Mouse (Mus musculus) heart, embryonic 10.5 days (tissue): ENCODE measurements at regions not wholly inside any gene's neighbourhood (a gene's known extent, or its start where the extent isn't known, plus 50 kb on each side); places are given as distances from the start of the nearest gene placed in this dataset.

Source experiments
- DNase-seq: peaks from one replicate; pipeline ENCODE4 v3.0.0-alpha.2; 2017; ENCODE audit warnings: low spot score
- H3K27ac ChIP-seq: fragments of 300-500 bp; sonication (generic); 2 replicates; pipeline ENCODE4 v1.5.1; 2016; ENCODE audit warnings: mild to moderate bottlenecking
- H3K27me3 ChIP-seq: fragments of 300-500 bp; sonication (generic); 2 replicates; pipeline ENCODE4 v1.6.1; 2016; ENCODE audit warnings: mild to moderate bottlenecking; ENCODE audit not compliant: poor library complexity, insufficient read depth, severe bottlenecking
- H3K36me3 ChIP-seq: fragments of 300-500 bp; sonication (generic); 2 replicates; pipeline ENCODE4 v1.6.1; 2016; ENCODE audit warnings: mild to moderate bottlenecking, moderate library complexity
- H3K4me1 ChIP-seq: fragments of 300-500 bp; sonication (generic); 2 replicates; pipeline ENCODE4 v1.6.1; 2016; ENCODE audit warnings: mild to moderate bottlenecking
- H3K4me3 ChIP-seq: fragments of 300-500 bp; sonication (generic); 2 replicates; pipeline ENCODE4 v1.5.1; 2016; ENCODE audit warnings: mild to moderate bottlenecking, moderate library complexity
- H3K9me3 ChIP-seq: fragments of 300-500 bp; sonication (generic); 2 replicates; pipeline ENCODE4 v1.6.1; 2016; ENCODE audit warnings: mild to moderate bottlenecking, moderate library complexity
- WGBS: fragments of 180-500 bp; shearing (Covaris S2); methylation state at CpG from one replicate; pipeline ENCODE4 v1.1.7; 2016; 5-methylcytosine and 5-hydroxymethylcytosine counted together

GRCm38 (mm10) chr4:9144226-9145215, 905.7 kb upstream of the Car8 start:
- peak; percentile 63 for DNase-seq
- no peak overlapping the region for H3K4me3 ChIP-seq
- no peak overlapping the region for H3K27ac ChIP-seq
- no peaks in the 10 kb centered on the region for H3K36me3 ChIP-seq
- no peaks in the 10 kb centered on the region for H3K9me3 ChIP-seq
- 82% methylated on average over 9 of the region's 9 CpGs for WGBS
- no peaks in the 10 kb centered on the region for H3K27me3 ChIP-seq
- no peaks in the 10 kb centered on the region for H3K4me1 ChIP-seq

- DNase-seq: peak; percentile 62
- Histone ChIP-seq H3K4me1 (no peaks in the 10 kb centered on the region), H3K9me3 (no peaks in the 10 kb centered on the region), H3K27ac (no peak overlapping the region), H3K27me3 (no peaks in the 10 kb centered on the region), H3K36me3 (no peaks in the 10 kb centered on the region), H3K4me3 (no peak overlapping the region)
- 84% methylated on average over 3 of the region's 3 CpGs for WGBS
These were observed 904.2 kb upstream of the Car8 start for GRCm38 (mm10) chr4:9143087-9143486.

- Histone ChIP-seq H3K9me3 (no peaks in the 10 kb centered on the region), H3K36me3 (no peaks in the 10 kb centered on the region), H3K27me3 (no peaks in the 10 kb centered on the region), H3K4me1 (no peaks in the 10 kb centered on the region), H3K27ac (no peak overlapping the region), H3K4me3 (no peak overlapping the region)
- WGBS: 91% methylated on average over 16 of the region's 16 CpGs
- DNase-seq: no peak
These were observed 903.3 kb upstream of the Car8 start for GRCm38 (mm10) chr4:9141946-9142683.

GRCm38 (mm10) chr4:9140691-9141090, 901.9 kb upstream of the Car8 start:
- no peaks in the 10 kb centered on the region for H3K9me3 ChIP-seq
- DNase-seq: no peak
- H3K4me1 ChIP-seq: peaks cover 7% of the 10 kb centered on the region
- no peaks in the 10 kb centered on the region for H3K27me3 ChIP-seq
- WGBS: 72% methylated on average over 3 of the region's 3 CpGs
- no peak overlapping the region for H3K27ac ChIP-seq
- H3K4me3 ChIP-seq: no peak overlapping the region
- H3K36me3 ChIP-seq: no peaks in the 10 kb centered on the region

- 0 out of 2 replicates have a peak overlapping the region, but pooled peaks have one; percentile 78 for H3K27ac ChIP-seq
- H3K9me3 ChIP-seq: no peaks in the 10 kb centered on the region
- no peaks in the 10 kb centered on the region for H3K27me3 ChIP-seq
- peak overlapping the region; percentile 49; the same call in 1 of the 2 replicates for H3K4me3 ChIP-seq
- WGBS: 70% methylated on average over 13 of the region's 13 CpGs
- H3K36me3 ChIP-seq: no peaks in the 10 kb centered on the region
- DNase-seq: no peak
- peaks cover 18% of the 10 kb centered on the region for H3K4me1 ChIP-seq
These were observed 897.8 kb upstream of the Car8 start for GRCm38 (mm10) chr4:9136657-9137056.

- Histone ChIP-seq H3K9me3 (no peaks in the 10 kb centered on the region), H3K4me3 (peak overlapping the region; percentile 49), H3K27ac (peak overlapping the region; percentile 78), H3K4me1 (peaks cover 23% of the 10 kb centered on the region), H3K27me3 (no peaks in the 10 kb centered on the region), H3K36me3 (no peaks in the 10 kb centered on the region)
- no peak for DNase-seq
- WGBS: 16% methylated on average over 10 of the region's 10 CpGs
These were observed 897.3 kb upstream of the Car8 start for GRCm38 (mm10) chr4:9136188-9136569.

- WGBS: 10% methylated on average over 21 of the region's 21 CpGs
- H3K4me1 ChIP-seq: peaks cover 26% of the 10 kb centered on the region
These were observed 896.8 kb upstream of the Car8 start for GRCm38 (mm10) chr4:9135481-9136187.

GRCm38 (mm10) chr4:9133695-9134094, 894.9 kb upstream of the Car8 start:
- Histone ChIP-seq H3K27me3 (no peaks in the 10 kb centered on the region), H3K36me3 (no peaks in the 10 kb centered on the region), H3K9me3 (no peaks in the 10 kb centered on the region), H3K4me1 (peaks cover 35% of the 10 kb centered on the region), H3K27ac (peak overlapping the region; percentile 65), H3K4me3 (no peak overlapping the region)
- 74% methylated on average over 2 of the region's 2 CpGs for WGBS
- DNase-seq: no peak

More at GRCm38 (mm10) chr4:9135481-9136187, 896.8 kb upstream of the Car8 start:
- Histone ChIP-seq H3K27ac (peak overlapping the region; percentile 78), H3K9me3 (no peaks in the 10 kb centered on the region), H3K4me3 (peak overlapping the region; percentile 49), H3K36me3 (no peaks in the 10 kb centered on the region), H3K27me3 (no peaks in the 10 kb centered on the region)
- DNase-seq: peak; percentile 93

GRCm38 (mm10) chr4:9132982-9133625, 894.3 kb upstream of the Car8 start:
- DNase-seq: no peak
- Histone ChIP-seq H3K4me1 (peaks cover 35% of the 10 kb centered on the region), H3K27me3 (no peaks in the 10 kb centered on the region), H3K27ac (peak overlapping the region; percentile 65), H3K4me3 (no peak overlapping the region), H3K9me3 (no peaks in the 10 kb centered on the region), H3K36me3 (no peaks in the 10 kb centered on the region)
- 60% methylated on average over 12 of the region's 12 CpGs for whole genome bisulfite sequencing

GRCm38 (mm10) chr4:9132356-9132755, 893.5 kb upstream of the Car8 start:
- no peak for DNase-seq
- Histone ChIP-seq H3K4me3 (no peak overlapping the region), H3K9me3 (no peaks in the 10 kb centered on the region), H3K27me3 (no peaks in the 10 kb centered on the region), H3K4me1 (peaks cover 35% of the 10 kb centered on the region), H3K27ac (no peak overlapping the region), H3K36me3 (no peaks in the 10 kb centered on the region)
- WGBS: 93% methylated on average over 6 of the region's 6 CpGs

GRCm38 (mm10) chr4:9131610-9132009, 892.8 kb upstream of the Car8 start:
- no peak overlapping the region for H3K27ac ChIP-seq
- WGBS: 70% methylated on average over 9 of the region's 9 CpGs
- H3K27me3 ChIP-seq: no peaks in the 10 kb centered on the region
- no peaks in the 10 kb centered on the region for H3K9me3 ChIP-seq
- no peak overlapping the region for H3K4me3 ChIP-seq
- peaks cover 33% of the 10 kb centered on the region for H3K4me1 ChIP-seq
- DNase-seq: no peak
- no peaks in the 10 kb centered on the region for H3K36me3 ChIP-seq

GRCm38 (mm10) chr4:9125236-9125963, 886.6 kb upstream of the Car8 start:
- DNase-seq: no peak
- H3K9me3 ChIP-seq: no peaks in the 10 kb centered on the region
- no peaks in the 10 kb centered on the region for H3K27me3 ChIP-seq
- H3K4me3 ChIP-seq: no peak overlapping the region
- WGBS: 45% methylated on average over 11 of the region's 11 CpGs
- no peak overlapping the region for H3K27ac ChIP-seq
- H3K4me1 ChIP-seq: peaks cover 26% of the 10 kb centered on the region; the same call in 1 of the 2 replicates
- no peaks in the 10 kb centered on the region for H3K36me3 ChIP-seq
